8 mouse cellular contexts compared by ENCODE assay signal in the genomic region with DNA sequence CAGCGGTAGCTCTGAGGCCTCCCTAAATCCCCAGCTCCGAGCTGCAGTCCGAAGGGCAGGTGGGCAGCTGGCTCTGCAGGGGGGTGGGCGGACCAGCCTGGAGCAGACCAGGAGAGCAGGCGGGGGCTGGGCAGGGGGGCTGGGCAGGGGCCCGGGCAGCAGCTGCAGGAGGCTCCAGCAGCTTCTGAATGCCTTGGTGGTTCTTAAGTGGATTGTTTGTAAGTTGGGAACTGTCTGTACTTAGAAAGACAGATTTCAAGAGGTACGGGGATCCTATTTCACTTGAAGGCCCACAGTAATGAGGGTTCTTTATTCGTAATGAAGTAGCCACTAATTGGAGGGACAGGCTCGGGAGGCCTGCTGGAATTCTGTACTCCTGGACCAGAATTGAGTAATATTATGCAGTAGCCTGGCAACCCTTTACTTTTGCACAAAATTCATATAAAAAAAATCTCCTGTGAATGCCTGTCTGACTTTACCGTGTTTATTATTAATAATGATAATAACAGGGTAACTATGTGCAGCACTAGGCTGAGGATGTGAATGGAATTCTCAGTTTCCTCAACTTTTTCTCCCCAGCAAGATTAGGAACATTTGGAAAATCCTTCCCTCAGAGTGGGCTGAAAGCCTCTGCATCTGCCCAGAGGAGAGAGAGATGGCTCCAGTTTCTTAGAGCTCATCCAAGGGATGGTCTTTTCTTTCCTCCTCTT.
DNase-seq lines count a peak whose midpoint lies in the region; ATAC-seq and TF ChIP-seq lines count a peak whose summit lies in the region.

No protein-coding gene starts in this region.

- no peak overlapping the region for H3K4me3 ChIP-seq in gastrocnemius, adult 2 months
- no peak overlapping the region for H3K4me3 ChIP-seq in midbrain, embryonic 10.5 days
- no peak overlapping the region for H3K4me3 ChIP-seq in midbrain, postnatal 0 days (ENCODE audit: low read depth, low read length)
- no peak overlapping the region for H3K4me3 ChIP-seq in intestine, postnatal 0 days (ENCODE audit: low read depth, low read length)
- H3K4me3 ChIP-seq in stomach, embryonic 15.5 days (replicated peaks), result no peak overlapping the region

- H3K27me3 ChIP-seq in midbrain, embryonic 10.5 days (ENCODE audit: low read depth, poor library complexity, severe bottlenecking), result no peaks in the 10 kb centered on the region
- H3K27me3 ChIP-seq in midbrain, postnatal 0 days (ENCODE audit: insufficient read depth, low read length), result no peaks in the 10 kb centered on the region
- no peaks in the 10 kb centered on the region for H3K27me3 ChIP-seq in intestine, postnatal 0 days (replicated peaks; ENCODE audit: control insufficient read depth, insufficient read depth, low read length)
- H3K27me3 ChIP-seq in stomach, embryonic 15.5 days (replicated peaks), result no peaks in the 10 kb centered on the region

- TF ChIP-seq CTCF in gastrocnemius, adult 2 months (IDR thresholded peaks at IDR 0.05), result no peak
- TF ChIP-seq CTCF in midbrain, postnatal 0 days (IDR thresholded peaks at IDR 0.05), result no peak
- no peak for TF ChIP-seq CTCF in intestine, postnatal 0 days (IDR thresholded peaks at IDR 0.05; ENCODE audit: low read depth)

- H3K4me1 ChIP-seq in midbrain, embryonic 10.5 days, result peaks cover 27% of the 10 kb centered on the region
- H3K4me1 ChIP-seq in midbrain, postnatal 0 days (ENCODE audit: insufficient read depth, low read length), result no peaks in the 10 kb centered on the region; the same call in 1 of the 2 replicates
- H3K4me1 ChIP-seq in intestine, postnatal 0 days (replicated peaks; ENCODE audit: control insufficient read depth, insufficient read depth, low read length), result no peaks in the 10 kb centered on the region
- H3K4me1 ChIP-seq in stomach, embryonic 15.5 days, result peaks cover 11% of the 10 kb centered on the region; the same call in 1 of the 2 replicates

- H3K27ac ChIP-seq in gastrocnemius, adult 2 months, result peak overlapping the region; percentile 43; the same call in 1 of the 2 replicates
- peak overlapping the region; percentile 83 for H3K27ac ChIP-seq in midbrain, embryonic 10.5 days (replicated peaks)
- H3K27ac ChIP-seq in midbrain, postnatal 0 days (ENCODE audit: low read depth, low read length), result no peak overlapping the region
- peak overlapping the region; percentile 60 for H3K27ac ChIP-seq in intestine, postnatal 0 days (ENCODE audit: low read depth, low read length)
- H3K27ac ChIP-seq in stomach, embryonic 15.5 days, result peak overlapping the region; percentile 83

- no peaks in the 10 kb centered on the region for H3K9me3 ChIP-seq in midbrain, embryonic 10.5 days (replicated peaks)
- H3K9me3 ChIP-seq in midbrain, postnatal 0 days (ENCODE audit: low read length), result no peaks in the 10 kb centered on the region
- no peaks in the 10 kb centered on the region for H3K9me3 ChIP-seq in intestine, postnatal 0 days (ENCODE audit: control insufficient read depth)
- no peaks in the 10 kb centered on the region for H3K9me3 ChIP-seq in stomach, embryonic 15.5 days

- no peak overlapping the region for H3K9ac ChIP-seq in midbrain, postnatal 0 days (replicated peaks; ENCODE audit: low read length, poor library complexity, severe bottlenecking)
- H3K9ac ChIP-seq in intestine, postnatal 0 days (ENCODE audit: low read depth, low read length), result no peak overlapping the region
- no peak overlapping the region for H3K9ac ChIP-seq in stomach, embryonic 15.5 days

- H3K4me2 ChIP-seq in midbrain, postnatal 0 days (ENCODE audit: low read depth, low read length, poor library complexity, severe bottlenecking), result no peak overlapping the region
- H3K4me2 ChIP-seq in intestine, postnatal 0 days (replicated peaks; ENCODE audit: low read depth), result no peak overlapping the region
- H3K4me2 ChIP-seq in stomach, embryonic 15.5 days, result no peak overlapping the region; the same call in 1 of the 2 replicates

- WGBS in midbrain, embryonic 10.5 days, result 13% methylated on average over 10 of the region's 10 CpGs
- 11% methylated on average over 10 of the region's 10 CpGs for WGBS in midbrain, postnatal 0 days
- whole genome bisulfite sequencing in intestine, postnatal 0 days, result 43% methylated on average over 10 of the region's 10 CpGs
- 24% methylated on average over 10 of the region's 10 CpGs for WGBS in stomach, embryonic 15.5 days

- DNase-seq in gastrocnemius, adult 2 months, result no peak
- no peak for DNase-seq in gastrocnemius, postnatal 36 days
- peak; percentile 51 for DNase-seq in midbrain, embryonic 10.5 days (ENCODE audit: low spot score)
- DNase-seq in midbrain, postnatal 0 days (ENCODE audit: low spot score), result no peak
- no peak for DNase-seq in ovary, postnatal 36 days (ENCODE audit: low spot score)
- DNase-seq in natural killer cell, adult 2 months (ENCODE audit: low spot score in 2 of 2), result no peak

- H3K36me3 ChIP-seq in midbrain, embryonic 10.5 days, result no peaks in the 10 kb centered on the region
- no peaks in the 10 kb centered on the region for H3K36me3 ChIP-seq in midbrain, postnatal 0 days (ENCODE audit: insufficient read depth, low read length)
- no peaks in the 10 kb centered on the region for H3K36me3 ChIP-seq in intestine, postnatal 0 days (ENCODE audit: control insufficient read depth, insufficient read depth)
- H3K36me3 ChIP-seq in stomach, embryonic 15.5 days, result no peaks in the 10 kb centered on the region

- intact Hi-C loops in gastrocnemius, adult 2 months (cut with DNase I), result no loop called here
- intact Hi-C loops in gastrocnemius, postnatal 36 days (cut with DNase I), result no loop called here

- no peak for ATAC-seq in midbrain, postnatal 0 days (ENCODE audit: low FRiP score)
- ATAC-seq in intestine, postnatal 0 days, result no peak
- ATAC-seq in stomach, embryonic 15.5 days (ENCODE audit: insufficient read depth, low FRiP score, low read depth), result peak; percentile 47; the same call in 1 of the 2 replicates
